13 mouse cellular contexts compared by ENCODE assay signal in the genomic region with DNA sequence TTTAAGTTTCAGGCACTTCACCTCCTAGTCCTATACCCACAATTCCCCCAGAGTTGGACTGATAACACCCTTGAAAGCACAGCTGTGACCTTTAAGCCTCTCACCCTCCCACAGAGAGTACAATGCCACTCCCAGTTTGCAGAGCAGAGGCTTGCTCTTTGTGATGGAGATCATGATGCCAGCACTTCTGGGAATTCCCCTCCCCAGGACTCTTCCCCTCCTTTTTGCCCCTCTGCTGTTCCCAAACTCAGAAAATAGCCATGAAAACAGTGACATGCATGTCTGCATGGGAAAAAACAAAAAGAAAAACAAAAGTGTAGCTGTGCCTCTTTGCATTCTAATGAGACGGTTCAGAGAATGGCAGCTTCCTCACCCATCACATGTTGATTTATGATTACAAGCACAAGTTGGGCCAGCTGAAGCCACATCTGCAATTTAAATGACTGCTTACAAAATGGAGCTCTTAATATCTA.
DNase-seq lines count a peak whose midpoint lies in the region; ATAC-seq lines count a peak whose summit lies in the region.
"Had no signal": no experiment of that assay in that cellular context is flagged by ENCODE, and none has a peak within 500 bp of the region (broad histone marks: within the 10 kb centered on the region; RNA-seq: fewer than 3 reads in every experiment).

No protein-coding gene starts in this region.

- H3K9me3 ChIP-seq in hindbrain, embryonic 14.5 days (ENCODE audit: control insufficient read depth, low read length): 0 out of 2 replicates have a peak, but pooled peaks cover 5% of the 10 kb centered on the region
- H3K9me3 ChIP-seq in neural tube, embryonic 14.5 days (ENCODE audit: control insufficient read depth, low read length): no peaks in the 10 kb centered on the region
- H3K9me3 ChIP-seq in heart, embryonic 12.5 days (replicated peaks): no peaks in the 10 kb centered on the region

- peak; percentile 27; the same call in 1 of the 2 replicates for ATAC-seq in hindbrain, embryonic 14.5 days (ENCODE audit: low FRiP score)
- peak; percentile 61; the same call in 1 of the 2 replicates for ATAC-seq in neural tube, embryonic 14.5 days (ENCODE audit: low read depth)
- ATAC-seq in heart, embryonic 12.5 days (ENCODE audit: insufficient number of reproducible peaks, low FRiP score): no peak

- H3K4me2 ChIP-seq in hindbrain, embryonic 14.5 days (replicated peaks): no peak overlapping the region
- no peak overlapping the region for H3K4me2 ChIP-seq in neural tube, embryonic 14.5 days (ENCODE audit: low read depth, low read length)
- H3K4me2 ChIP-seq in heart, embryonic 12.5 days: no peak overlapping the region

- peak; percentile 15 for DNase-seq in layer of hippocampus, adult 11-12 months (ENCODE audit: low spot score)
- DNase-seq in layer of hippocampus, adult 18-20 months (ENCODE audit: low spot score in 2 of 2): no peak
- DNase-seq in embryo, embryonic 11 days: peak; percentile 68
- DNase-seq in hindbrain, embryonic 14.5 days (ENCODE audit: low spot score): no peak
- no peak for DNase-seq in thymus, postnatal 25 days
- DNase-seq in spleen, adult 18-20 months: no peak
- DNase-seq: cerebellum, postnatal 10 days; heart, postnatal 4 days; kidney, postnatal 10 days had no signal

- H3K4me1 ChIP-seq in hindbrain, embryonic 14.5 days (replicated peaks; ENCODE audit: control insufficient read depth, insufficient read depth, low read length): peaks cover 5% of the 10 kb centered on the region; the same call in 1 of the 2 replicates
- 0 out of 2 replicates have a peak, but pooled peaks cover 5% of the 10 kb centered on the region for H3K4me1 ChIP-seq in neural tube, embryonic 14.5 days (ENCODE audit: control insufficient read depth, insufficient read depth, low read length)
- peaks cover 6% of the 10 kb centered on the region; the same call in 1 of the 2 replicates for H3K4me1 ChIP-seq in heart, embryonic 12.5 days (replicated peaks)

- H3K36me3 ChIP-seq in hindbrain, embryonic 14.5 days (replicated peaks; ENCODE audit: control insufficient read depth, insufficient read depth): no peaks in the 10 kb centered on the region
- H3K36me3 ChIP-seq in neural tube, embryonic 14.5 days (ENCODE audit: control insufficient read depth, insufficient read depth, low read length): no peaks in the 10 kb centered on the region
- H3K36me3 ChIP-seq in heart, embryonic 12.5 days: no peaks in the 10 kb centered on the region

- WGBS in hindbrain, embryonic 14.5 days: 0% methylated on average over 1 of the region's 1 CpGs
- WGBS in neural tube, embryonic 14.5 days: 4% methylated on average over 1 of the region's 1 CpGs
- WGBS in heart, embryonic 12.5 days: 70% methylated on average over 1 of the region's 1 CpGs

- no peak overlapping the region; the same call in 1 of the 2 replicates for H3K27ac ChIP-seq in hindbrain, embryonic 14.5 days
- 0 out of 2 replicates have a peak overlapping the region, but pooled peaks have one; percentile 31 for H3K27ac ChIP-seq in neural tube, embryonic 14.5 days (ENCODE audit: low read depth, low read length)
- no peak overlapping the region for H3K27ac ChIP-seq in heart, embryonic 12.5 days (ENCODE audit: poor library complexity, severe bottlenecking)
- H3K27ac ChIP-seq: liver, embryonic 14.5 days had no signal

- no peaks in the 10 kb centered on the region for H3K27me3 ChIP-seq in hindbrain, embryonic 14.5 days (ENCODE audit: control insufficient read depth, insufficient read depth, low read length)
- H3K27me3 ChIP-seq in neural tube, embryonic 14.5 days (ENCODE audit: control insufficient read depth, insufficient read depth, low read length): no peaks in the 10 kb centered on the region
- no peaks in the 10 kb centered on the region for H3K27me3 ChIP-seq in heart, embryonic 12.5 days (replicated peaks)

- H3K9ac ChIP-seq in hindbrain, embryonic 14.5 days: no peak overlapping the region
- no peak overlapping the region for H3K9ac ChIP-seq in neural tube, embryonic 14.5 days (replicated peaks; ENCODE audit: low read depth, low read length)
- no peak overlapping the region for H3K9ac ChIP-seq in heart, embryonic 12.5 days
- H3K9ac ChIP-seq: liver, embryonic 14.5 days had no signal

- no peak overlapping the region for H3K4me3 ChIP-seq in hindbrain, embryonic 14.5 days (replicated peaks; ENCODE audit: low read length)
- H3K4me3 ChIP-seq in neural tube, embryonic 14.5 days (ENCODE audit: low read depth, low read length): no peak overlapping the region
- H3K4me3 ChIP-seq in heart, embryonic 12.5 days: no peak overlapping the region
- H3K4me3 ChIP-seq: erythroblast, embryonic 14.5 days had no signal

Comparison
In these comparisons a context has a peak if more than half of its experiments do, and no peak if none do; other contexts are left out.
1. DNase-seq: peak in layer of hippocampus, adult 11-12 months (single experiment) and embryo, embryonic 11 days (single experiment); none in layer of hippocampus, adult 18-20 months (0 of 2), hindbrain, embryonic 14.5 days (single experiment), thymus, postnatal 25 days (single experiment) and spleen, adult 18-20 months (0 of 2).